Mouse (Mus musculus) forebrain, postnatal 0 days (tissue): ENCODE data around the gene Cdc42se1. TPM values are rescaled to one million over a fixed set of nuclear protein-coding genes. Genes with fewer than 3 reads are reported as not detected.

Source experiments
- ATAC-seq: fragments of 200-750 bp; cut with Nextera tagmentation; 2 replicates; pipeline ENCODE4 v1.8.0; 2017; ENCODE audit warnings: mild to moderate bottlenecking, moderate library complexity
- DNase-seq: peaks from one replicate; pipeline ENCODE4 v3.0.0-alpha.2; 2015
- H3K27ac ChIP-seq: fragments of 300-500 bp; sonication (generic); 2 replicates; pipeline ENCODE4 v1.5.1; 2014; ENCODE audit warnings: low read depth, mild to moderate bottlenecking, antibody characterized with exemption, low read length, moderate library complexity, mixed read lengths
- H3K27me3 ChIP-seq: fragments of 300-500 bp; sonication (generic); 2 replicates; pipeline ENCODE4 v1.6.1; 2014; ENCODE audit warnings: mild to moderate bottlenecking, low read length, mixed read lengths; ENCODE audit not compliant: insufficient read depth
- H3K36me3 ChIP-seq: fragments of 300-500 bp; sonication (generic); 2 replicates; pipeline ENCODE4 v1.6.1; 2014; ENCODE audit warnings: mild to moderate bottlenecking, moderate library complexity; ENCODE audit not compliant: insufficient read depth
- H3K4me1 ChIP-seq: fragments of 300-500 bp; sonication (generic); 2 replicates; pipeline ENCODE4 v1.6.1; 2014; ENCODE audit warnings: antibody characterized with exemption; ENCODE audit not compliant: insufficient read depth
- H3K4me2 ChIP-seq: fragments of 300-500 bp; sonication (generic); 2 replicates; pipeline ENCODE4 v1.6.1; 2014; ENCODE audit warnings: low read depth, mild to moderate bottlenecking, moderate library complexity
- H3K4me3 ChIP-seq: fragments of 300-500 bp; sonication (generic); 2 replicates; pipeline ENCODE4 v1.5.1; 2014; ENCODE audit warnings: low read depth, low read length, mixed read lengths
- H3K9ac ChIP-seq: fragments of 300-500 bp; sonication (generic); 2 replicates; pipeline ENCODE4 v1.6.1; 2014; ENCODE audit warnings: mild to moderate bottlenecking
- H3K9me3 ChIP-seq: fragments of 300-500 bp; sonication (generic); 2 replicates; pipeline ENCODE4 v1.6.1; 2016; ENCODE audit warnings: low read length
- CTCF ChIP-seq: sonication (generic); IDR thresholded peaks from 2 replicates; pipeline ENCODE4 v1.5.1; 2016; ENCODE audit warnings: antibody characterized with exemption, control low read depth, low read depth
- WGBS: fragments of 180-500 bp; shearing (Covaris S2); extraction: QIAGEN DNeasy Blood & Tissue Kit; methylation state at CpG from one replicate; pipeline ENCODE4 v1.1.7; 2014; 5-methylcytosine and 5-hydroxymethylcytosine counted together
- polyA plus RNA-seq: library from polyadenylated mRNA; unstranded; fragments of >200 nt; fragmentation: Nextera tagmentation; extraction: Ambion mirVana; gene quantifications from 2 replicates; pipeline ENCODE4 v1.2.1, GENCODE M21; 2015
- total RNA-seq: library from RNA; depleted of rRNA; stranded (reverse); fragments of >200 nt; gene quantifications from 2 replicates; pipeline ENCODE4 v1.2.3, GENCODE M21; 2014

Cdc42se1 gene
- total and polyA plus RNA-seq, 2 experiments from 2014 or later: 54.2 to 68.0 TPM

- Histone ChIP-seq H3K36me3 (peaks cover 11% of the 10 kb centered on the region), H3K9me3 (no peaks in the 10 kb centered on the region), H3K4me2 (no peak overlapping the region), H3K27me3 (no peaks in the 10 kb centered on the region), H3K4me3 (no peak overlapping the region), H3K27ac (no peak overlapping the region), H3K9ac (no peak overlapping the region), H3K4me1 (no peaks in the 10 kb centered on the region)
- 81% methylated on average over 2 of the region's 2 CpGs for WGBS
- no peak for DNase-seq
- ATAC-seq: no peak
- no peak for TF ChIP-seq CTCF
Observed at GRCm38 (mm10) chr3:95243086-95243485, 14.6 kb downstream of the Cdc42se1 start.

GRCm38 (mm10) chr3:95246465-95247231 is 18.1 kb downstream of the Cdc42se1 start:
- no peak for DNase-seq
- ATAC-seq: no peak; the same call in 1 of the 2 replicates
- no peaks in the 10 kb centered on the region for H3K4me1 ChIP-seq
- no peak overlapping the region for H3K4me2 ChIP-seq
- 61% methylated on average over 5 of the region's 5 CpGs for WGBS
- H3K36me3 ChIP-seq: peaks cover 12% of the 10 kb centered on the region
- no peaks in the 10 kb centered on the region for H3K27me3 ChIP-seq
- TF ChIP-seq CTCF: no peak
- no peak overlapping the region for H3K4me3 ChIP-seq
- H3K9me3 ChIP-seq: no peaks in the 10 kb centered on the region
- no peak overlapping the region for H3K27ac ChIP-seq
- H3K9ac ChIP-seq: no peak overlapping the region

GRCm38 (mm10) chr3:95247660-95248336 is 19.3 kb downstream of the Cdc42se1 start:
- WGBS: 88% methylated on average over 1 of the region's 1 CpGs
- Histone ChIP-seq H3K9ac (no peak overlapping the region), H3K4me2 (no peak overlapping the region), H3K36me3 (peaks cover 10% of the 10 kb centered on the region; the same call in 1 of the 2 replicates), H3K4me3 (no peak overlapping the region), H3K4me1 (no peaks in the 10 kb centered on the region), H3K9me3 (no peaks in the 10 kb centered on the region), H3K27me3 (no peaks in the 10 kb centered on the region), H3K27ac (no peak overlapping the region)
- no peak for ATAC-seq
- no peak for TF ChIP-seq CTCF
- DNase-seq: no peak

- DNase-seq (no peak), ATAC-seq (no peak)
- H3K27ac ChIP-seq: no peak overlapping the region
- H3K4me1 ChIP-seq: no peaks in the 10 kb centered on the region
- WGBS: 80% methylated on average over 5 of the region's 5 CpGs
- no peak overlapping the region for H3K4me2 ChIP-seq
- H3K9ac ChIP-seq: no peak overlapping the region
- no peaks in the 10 kb centered on the region for H3K27me3 ChIP-seq
- peaks cover 24% of the 10 kb centered on the region for H3K36me3 ChIP-seq
- no peak for TF ChIP-seq CTCF
- no peak overlapping the region for H3K4me3 ChIP-seq
- no peaks in the 10 kb centered on the region for H3K9me3 ChIP-seq
Observed at GRCm38 (mm10) chr3:95250361-95250760, 21.8 kb downstream of the Cdc42se1 start.

GRCm38 (mm10) chr3:95250783-95251424 is 22.4 kb downstream of the Cdc42se1 start, which contains the start of gene Bnipl:
Gene Bnipl (minus strand): TSS chr3:95251193.
- Histone ChIP-seq H3K27me3 (no peaks in the 10 kb centered on the region), H3K9me3 (no peaks in the 10 kb centered on the region), H3K27ac (no peak within 1 kb of the TSS), H3K4me3 (no peak within 1 kb of the TSS), H3K4me2 (no peak within 1 kb of the TSS), H3K36me3 (peaks cover 29% of the 10 kb centered on the region), H3K9ac (no peak within 1 kb of the TSS), H3K4me1 (no peaks in the 10 kb centered on the region)
- ATAC-seq (no peak), DNase-seq (no peak)
- WGBS: 58% methylated on average over 7 of the region's 7 CpGs
- no peak for TF ChIP-seq CTCF

GRCm38 (mm10) chr3:95256931-95257330 is 28.4 kb downstream of the Cdc42se1 start:
- H3K27me3 ChIP-seq: no peaks in the 10 kb centered on the region
- H3K4me3 ChIP-seq: no peak overlapping the region
- ATAC-seq: no peak
- no peak overlapping the region for H3K9ac ChIP-seq
- H3K4me2 ChIP-seq: no peak overlapping the region
- TF ChIP-seq CTCF: no peak
- DNase-seq: no peak
- H3K4me1 ChIP-seq: no peaks in the 10 kb centered on the region
- no peaks in the 10 kb centered on the region for H3K9me3 ChIP-seq
- H3K27ac ChIP-seq: no peak overlapping the region
- 84% methylated on average over 5 of the region's 5 CpGs for WGBS
- peaks cover 67% of the 10 kb centered on the region for H3K36me3 ChIP-seq

GRCm38 (mm10) chr3:95261975-95262374 is 33.4 kb downstream of the Cdc42se1 start:
- 97% methylated on average over 4 of the region's 4 CpGs for WGBS
- H3K36me3 ChIP-seq: peaks cover 63% of the 10 kb centered on the region

More at GRCm38 (mm10) chr3:95261975-95262374, 33.4 kb downstream of the Cdc42se1 start:
- Histone ChIP-seq H3K4me2 (no peak overlapping the region), H3K9me3 (no peaks in the 10 kb centered on the region), H3K27ac (no peak overlapping the region), H3K4me3 (no peak overlapping the region), H3K9ac (no peak overlapping the region), H3K27me3 (no peaks in the 10 kb centered on the region), H3K4me1 (no peaks in the 10 kb centered on the region)
- DNase-seq: no peak
- no peak for TF ChIP-seq CTCF
- ATAC-seq: no peak
